Mouse (Mus musculus): Measurements from ENCODE around the gene Grid1.

Gene Grid1

DNA sequence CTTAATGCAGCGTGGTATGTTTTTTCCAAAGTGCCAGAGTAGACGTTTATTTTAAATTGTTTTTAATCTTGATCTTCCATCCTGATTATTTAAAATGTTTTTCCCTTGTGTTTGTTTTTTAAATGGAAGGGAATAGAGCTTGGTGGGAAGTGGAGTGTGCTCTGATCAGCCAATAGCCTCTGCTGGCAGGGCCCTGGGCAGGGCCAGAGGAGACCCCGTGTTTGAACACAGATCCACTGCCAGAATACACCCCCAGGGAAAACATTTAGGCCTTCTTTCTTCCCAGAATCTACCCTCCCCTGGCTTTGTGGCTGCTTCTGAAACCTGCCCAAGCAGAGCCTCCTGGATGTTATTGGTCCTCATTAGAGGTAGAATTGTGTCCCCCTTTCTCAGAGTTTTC is 188.8 kb downstream of the Grid1 start:
- no peak for DNase-seq (ENCODE audit: low read depth, low spot score)

DNA sequence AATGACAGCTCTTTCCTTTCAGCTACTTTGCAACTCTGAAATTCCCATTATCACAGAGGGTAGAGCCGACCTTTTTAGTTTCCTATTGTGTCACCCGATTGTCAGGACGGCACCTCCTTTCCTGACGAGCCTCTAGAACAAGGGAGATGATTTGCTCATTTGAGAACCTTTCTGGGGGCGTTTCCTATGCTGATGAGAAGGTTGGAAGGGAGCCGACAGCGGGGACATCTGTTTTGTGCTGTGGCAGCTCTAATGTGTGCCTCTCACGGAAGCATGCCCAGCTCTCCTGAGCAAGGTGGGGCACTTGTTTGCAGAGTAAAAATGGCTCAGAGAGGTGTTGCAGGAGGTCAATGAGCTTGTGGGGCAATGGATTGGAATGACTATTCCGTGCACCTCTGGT is 189.2 kb downstream of the Grid1 start:
- no peak for DNase-seq (ENCODE audit: low read depth, low spot score)

DNA sequence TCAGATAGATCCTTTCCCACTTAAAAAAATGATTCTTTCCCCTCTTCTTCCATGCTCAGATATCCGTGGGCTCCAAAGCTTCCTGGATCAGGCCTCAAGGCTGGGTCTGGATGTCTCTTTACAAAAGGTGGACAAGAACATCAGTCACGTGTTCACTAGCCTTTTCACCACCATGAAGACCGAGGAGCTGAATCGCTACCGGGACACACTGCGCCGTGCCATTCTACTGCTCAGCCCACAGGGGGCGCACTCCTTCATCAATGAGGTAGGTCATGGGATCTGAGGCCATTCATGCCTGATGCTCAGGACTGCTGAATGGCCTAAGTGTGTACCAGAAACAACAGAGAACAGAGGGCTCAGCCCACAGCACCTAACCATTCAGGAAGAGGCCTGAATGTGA is 206.8 kb downstream of the Grid1 start:
- no peak for DNase-seq (ENCODE audit: low read depth, low spot score)

DNA sequence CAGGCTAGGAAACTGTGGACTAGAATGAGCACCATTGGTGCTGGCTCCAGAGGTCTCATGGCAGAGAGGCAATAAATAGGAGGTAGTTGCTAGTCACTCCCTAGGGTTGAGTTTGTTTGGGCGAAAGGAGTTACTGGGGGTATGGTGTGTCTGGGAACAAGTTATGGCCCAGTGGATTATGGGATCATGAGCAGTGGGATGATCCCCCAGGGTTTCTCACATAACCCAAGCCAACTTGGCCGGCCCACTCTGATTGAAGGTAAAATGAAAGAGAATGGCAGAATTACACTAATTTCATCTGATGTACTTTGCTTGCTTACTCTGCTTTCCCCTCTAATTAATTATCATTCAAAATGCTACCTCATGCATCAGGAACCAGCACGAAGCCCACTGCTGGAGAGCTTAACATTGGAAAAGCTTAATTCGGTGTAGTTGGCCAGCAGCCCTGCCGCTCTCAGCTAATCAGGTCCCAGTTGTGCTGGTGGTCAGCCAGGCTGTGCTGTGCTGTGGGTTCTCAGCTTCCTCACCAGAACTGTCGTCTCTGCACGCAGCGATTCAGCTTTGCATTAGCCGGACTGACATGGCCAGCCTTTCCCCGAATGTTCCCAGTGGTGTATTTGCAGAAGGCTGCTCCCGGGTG is 207.7 kb downstream of the Grid1 start:
- no peak for DNase-seq (ENCODE audit: low read depth, low spot score)

DNA sequence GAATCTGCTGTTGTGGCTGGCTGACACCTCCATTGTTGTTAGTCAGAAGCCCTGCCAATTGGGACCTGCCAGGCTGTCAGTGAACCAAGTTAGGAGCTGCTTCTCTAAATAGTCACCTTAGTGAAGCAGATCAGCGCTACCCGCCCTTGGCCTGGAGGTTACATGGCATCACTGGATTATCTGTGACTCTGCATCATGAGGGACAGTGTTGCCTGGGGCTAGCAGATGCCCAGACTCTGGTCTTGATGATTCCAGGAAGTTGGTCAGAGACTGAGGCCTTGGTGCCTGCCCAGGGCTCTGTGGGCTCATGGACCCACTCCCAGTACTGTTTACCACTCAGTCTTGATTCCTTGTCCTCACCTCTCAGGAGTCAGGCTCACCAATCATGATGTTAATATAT is 209.7 kb downstream of the Grid1 start:
- no peak for DNase-seq (ENCODE audit: low read depth, low spot score)

DNA sequence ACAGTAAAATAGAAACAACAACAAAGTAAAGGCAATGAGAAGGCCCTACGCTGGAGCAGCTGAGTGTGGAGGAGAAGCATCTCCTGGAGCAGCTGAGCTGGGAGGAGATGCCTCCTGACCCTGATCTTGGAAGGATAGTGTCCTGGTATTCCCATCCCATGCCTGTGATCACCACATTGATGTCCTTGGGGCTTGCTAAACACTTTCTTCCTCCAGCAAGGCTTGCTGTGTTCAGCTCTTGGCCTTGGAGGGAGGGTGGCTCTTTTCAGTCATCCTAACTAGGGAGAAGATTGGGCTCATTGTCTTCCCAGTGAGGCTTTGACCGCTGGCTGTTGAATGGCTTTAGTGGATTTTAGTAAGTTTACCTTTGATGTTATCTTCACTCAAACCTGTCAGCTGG is 210.4 kb downstream of the Grid1 start:
- no peak for DNase-seq (ENCODE audit: low read depth, low spot score)

DNA sequence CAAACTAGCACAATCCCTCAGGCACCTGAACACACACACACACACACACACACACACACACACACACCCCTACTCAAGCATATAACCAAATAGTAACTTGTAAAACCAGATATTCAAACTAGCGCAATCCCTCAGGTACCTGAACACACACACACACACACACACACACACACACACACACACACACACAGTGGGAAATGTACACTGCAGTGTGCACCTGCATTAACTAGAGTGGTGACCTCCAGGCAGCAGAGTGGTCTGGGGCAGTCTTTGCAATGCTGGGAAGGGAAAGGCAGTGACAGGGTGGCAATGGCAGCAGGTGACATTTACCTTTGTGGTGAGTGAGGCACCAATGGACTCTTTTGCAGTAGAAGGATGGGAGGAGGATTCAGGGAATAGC is 212.4 kb downstream of the Grid1 start:
- DNase-seq (ENCODE audit: low read depth, low spot score) = no peak

DNA sequence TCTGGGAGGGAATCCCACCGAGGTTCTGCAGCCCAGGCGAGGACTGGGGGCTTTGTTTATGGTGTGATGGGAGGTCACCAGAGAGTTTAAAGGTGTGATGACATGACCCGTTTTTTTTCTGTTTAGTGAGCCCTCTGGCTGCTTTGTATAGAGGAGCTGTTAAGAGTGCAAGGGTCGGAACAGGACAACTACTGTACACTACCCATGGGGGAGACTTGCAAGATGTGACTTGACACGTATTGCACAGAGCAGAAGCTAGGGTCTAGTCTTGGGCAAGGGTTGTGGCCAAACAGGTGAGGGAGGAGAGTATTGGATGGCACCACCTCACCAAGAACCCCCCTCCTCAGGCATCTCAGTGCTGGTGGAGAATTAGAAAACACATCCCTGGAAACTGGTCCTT is 224.4 kb downstream of the Grid1 start:
- no peak for DNase-seq (ENCODE audit: low read depth, low spot score)

DNA sequence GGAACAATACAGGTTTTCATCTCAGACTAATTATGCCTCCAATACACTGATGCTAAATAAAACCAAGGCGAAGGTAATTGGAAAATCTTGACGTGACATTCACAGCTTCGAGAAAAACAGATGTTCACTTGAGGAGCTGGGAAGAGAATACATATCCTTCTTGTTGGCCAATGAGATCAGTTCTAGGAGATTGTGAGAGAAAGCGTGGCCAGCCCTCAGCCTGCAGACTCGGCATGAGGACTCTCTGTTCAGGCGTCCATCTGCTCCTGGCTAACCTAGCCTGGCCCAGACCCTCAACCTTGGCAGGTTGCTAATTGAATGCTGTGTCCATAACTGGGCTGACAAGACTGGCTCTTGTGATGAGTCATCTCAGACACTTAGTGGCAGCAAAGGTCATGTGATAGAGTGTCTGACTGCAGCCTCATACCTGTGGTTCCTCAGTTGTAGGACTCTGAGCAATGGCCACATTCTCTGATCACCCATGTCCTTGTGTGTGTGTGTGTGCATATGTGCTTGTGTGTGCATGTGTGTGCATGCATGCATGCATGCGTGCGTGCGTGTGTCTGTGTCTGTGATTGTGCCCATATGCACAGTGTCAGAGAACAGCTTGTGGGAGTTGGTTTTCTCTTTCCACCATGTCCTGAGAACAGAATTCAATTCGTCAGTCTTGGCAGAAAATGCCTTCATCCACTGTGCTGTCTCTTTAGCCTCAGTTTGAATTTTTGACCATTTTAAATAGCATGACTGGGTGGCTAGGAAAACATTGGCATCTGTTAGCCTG is 225.2 kb downstream of the Grid1 start:
- no peak for DNase-seq (ENCODE audit: low read depth, low spot score)

DNA sequence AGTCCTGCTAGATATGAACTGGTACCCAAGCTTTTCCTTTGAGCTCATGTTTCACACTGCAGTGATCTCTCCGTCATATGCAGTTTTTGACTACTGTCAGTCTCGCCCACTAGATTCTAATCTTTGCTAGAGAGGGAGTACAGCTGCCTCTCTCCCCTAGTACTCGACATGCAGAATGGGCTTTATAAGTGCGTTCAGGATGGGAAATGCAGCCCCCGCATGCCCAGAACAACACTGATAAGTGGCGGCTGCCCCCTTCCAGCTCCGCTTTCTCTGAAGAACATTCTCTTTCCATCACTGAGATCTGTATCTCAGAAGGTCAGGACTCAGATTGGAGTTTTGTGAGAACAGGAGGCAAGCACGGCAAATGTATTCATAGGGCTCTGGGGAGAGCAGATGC is 229.3 kb downstream of the Grid1 start:
- no peak for DNase-seq (ENCODE audit: low read depth, low spot score)

DNA sequence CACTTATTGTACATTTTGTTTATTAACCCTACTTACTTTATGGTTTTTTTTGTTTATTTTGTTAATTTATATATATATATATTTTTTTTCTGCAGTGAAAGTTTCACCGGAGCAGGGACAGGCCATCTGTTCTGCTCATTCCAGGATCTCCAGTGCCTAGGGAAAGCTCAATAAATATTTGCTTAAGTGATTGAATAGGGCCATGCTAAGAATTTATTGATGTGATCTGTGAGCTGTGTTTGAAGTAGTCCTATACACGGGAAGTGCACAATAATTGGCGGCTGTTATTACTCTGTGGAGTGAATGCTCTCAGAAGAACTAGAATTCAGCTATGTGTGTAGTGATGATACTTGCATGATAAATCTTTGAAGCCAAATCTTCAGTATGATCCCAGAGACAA is 234.2 kb downstream of the Grid1 start:
- DNase-seq (ENCODE audit: low read depth, low spot score) = no peak

DNA sequence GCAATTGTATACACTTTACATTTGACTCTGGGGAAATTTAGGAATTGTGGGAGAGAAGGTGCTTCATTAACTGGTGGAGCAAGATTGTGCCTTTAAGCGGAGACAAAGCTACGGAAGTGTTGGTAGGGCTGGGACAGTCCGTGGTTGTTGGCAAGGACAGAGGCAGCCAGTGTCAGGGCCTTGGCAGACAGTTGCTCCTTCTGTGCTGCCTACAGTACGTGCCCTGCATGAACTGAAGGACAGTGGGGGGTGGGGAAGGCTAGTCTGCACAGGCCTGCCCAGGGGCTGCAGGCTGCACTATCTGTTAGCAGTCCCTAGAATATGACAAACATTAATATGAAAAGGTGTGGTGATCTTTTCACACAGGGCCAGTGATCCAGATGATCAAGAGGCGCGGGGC is 254.7 kb downstream of the Grid1 start:
- no peak for DNase-seq (ENCODE audit: low read depth, low spot score)

DNA sequence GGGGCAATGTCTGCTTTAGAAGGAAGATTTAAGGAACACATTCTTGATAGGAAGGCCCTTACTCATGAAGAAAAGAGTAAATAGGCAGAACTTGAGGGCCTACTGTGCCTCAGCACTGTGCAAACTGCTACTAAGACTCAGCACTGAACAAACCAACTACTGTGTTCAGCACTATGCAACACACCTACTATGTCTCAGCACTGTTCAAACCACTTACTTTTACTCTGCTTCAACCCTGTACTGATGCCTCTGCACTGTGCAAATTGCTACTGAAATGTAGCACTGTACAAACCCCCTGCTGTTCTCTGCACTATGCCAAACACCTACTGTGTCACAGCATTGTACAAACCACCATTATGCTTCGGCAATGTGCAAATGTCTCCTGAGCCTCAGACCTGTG is 260.0 kb downstream of the Grid1 start:
- DNase-seq (ENCODE audit: low read depth, low spot score) = no peak

DNA sequence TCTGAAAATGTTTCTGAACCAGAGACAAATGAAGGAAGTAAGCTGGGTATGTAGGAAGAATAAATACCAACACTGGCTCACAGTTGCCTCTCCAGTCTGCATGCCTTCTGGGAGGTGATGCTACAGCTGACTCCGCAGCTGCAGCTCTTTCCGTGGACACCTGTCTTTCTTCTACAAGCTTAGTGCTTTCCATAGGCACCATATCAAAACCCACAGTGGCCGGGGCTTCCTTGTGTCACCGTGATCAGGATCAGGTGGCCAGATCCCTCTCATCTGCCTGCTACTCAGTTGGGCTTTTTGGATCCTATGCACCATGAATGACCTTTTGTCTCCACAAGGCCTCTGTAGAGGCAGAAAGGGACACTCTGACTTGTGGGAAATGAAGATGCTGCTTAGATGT is 272.7 kb downstream of the Grid1 start:
- DNase-seq (ENCODE audit: low read depth, low spot score) = no peak

DNA sequence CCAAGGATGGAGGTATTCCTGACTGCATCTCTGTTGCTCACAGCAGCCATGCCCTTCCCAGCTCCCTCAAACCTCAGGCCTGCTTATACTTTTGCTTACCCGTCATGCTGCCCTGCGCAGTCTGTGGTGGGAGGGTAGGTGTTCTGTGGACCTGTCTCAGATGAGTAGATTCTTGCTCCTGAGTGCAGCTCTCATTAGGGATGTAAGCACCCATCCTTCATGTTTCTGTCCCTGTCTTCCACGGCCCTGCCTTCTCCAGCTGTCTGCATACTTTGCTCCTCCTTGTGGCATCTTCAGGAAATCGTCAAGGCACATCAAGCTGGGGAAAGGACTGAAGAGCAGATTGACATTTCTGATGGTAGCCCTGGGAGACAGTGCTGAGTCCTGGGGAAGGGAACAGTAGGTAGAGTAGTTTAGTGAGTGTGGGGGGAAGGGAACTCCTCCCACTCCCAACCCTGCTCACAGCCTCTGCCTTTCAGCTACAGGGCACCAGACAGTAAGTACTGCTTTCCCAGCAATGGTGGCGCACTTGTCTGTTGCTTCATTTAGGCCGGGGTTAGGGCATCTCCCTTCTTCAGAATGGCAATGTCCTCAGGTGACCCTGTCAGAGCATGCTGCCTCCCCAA is 273.8 kb downstream of the Grid1 start:
- no peak for DNase-seq (ENCODE audit: low read depth, low spot score)

DNA sequence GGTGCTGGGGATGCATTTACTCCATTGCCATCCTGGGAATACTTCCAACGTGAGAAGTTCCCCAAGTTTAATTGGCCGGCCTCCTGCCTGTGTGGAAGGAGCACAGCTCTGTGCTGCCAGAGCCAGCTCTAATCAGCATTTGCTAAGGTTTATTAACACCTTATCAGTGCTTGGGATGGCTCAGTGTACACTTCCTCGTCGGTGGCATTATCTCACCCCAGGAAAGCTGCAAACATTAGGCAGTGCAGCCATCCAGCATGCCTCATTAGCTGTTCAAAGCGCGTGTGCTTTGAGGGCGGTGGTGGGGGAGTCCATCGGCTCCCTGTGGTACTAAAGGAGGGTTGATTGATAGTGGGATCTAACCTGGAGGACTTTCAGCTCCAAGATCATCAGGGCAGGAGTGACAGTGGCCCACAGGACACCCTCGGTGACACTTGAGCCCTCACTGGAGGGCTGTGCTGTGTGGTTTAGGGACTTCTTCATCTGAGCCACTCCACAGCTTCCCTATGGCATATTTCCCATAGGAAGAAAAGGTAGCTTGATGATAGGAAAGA is 275.7 kb downstream of the Grid1 start:
- DNase-seq (ENCODE audit: low read depth, low spot score) = no peak

DNA sequence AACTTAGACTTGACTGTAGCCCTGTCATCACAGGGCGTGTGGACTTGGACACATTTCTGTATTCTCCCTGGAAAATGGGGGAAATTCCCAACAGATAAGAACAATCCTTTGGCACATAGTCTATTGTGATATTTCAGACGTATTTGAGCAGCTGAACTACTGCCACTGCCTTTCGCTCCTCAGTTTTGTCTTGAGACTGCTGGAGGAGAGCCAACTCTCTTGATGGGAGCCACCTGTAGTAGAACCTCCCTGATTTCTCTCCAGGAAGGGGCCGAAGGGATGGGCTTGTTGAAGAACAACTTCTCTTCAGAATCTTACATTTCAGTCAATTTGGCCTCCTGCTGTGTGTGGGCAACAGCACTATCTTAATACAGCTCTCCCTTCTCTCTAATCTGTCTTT is 276.2 kb downstream of the Grid1 start:
- DNase-seq (ENCODE audit: low read depth, low spot score) = no peak

DNA sequence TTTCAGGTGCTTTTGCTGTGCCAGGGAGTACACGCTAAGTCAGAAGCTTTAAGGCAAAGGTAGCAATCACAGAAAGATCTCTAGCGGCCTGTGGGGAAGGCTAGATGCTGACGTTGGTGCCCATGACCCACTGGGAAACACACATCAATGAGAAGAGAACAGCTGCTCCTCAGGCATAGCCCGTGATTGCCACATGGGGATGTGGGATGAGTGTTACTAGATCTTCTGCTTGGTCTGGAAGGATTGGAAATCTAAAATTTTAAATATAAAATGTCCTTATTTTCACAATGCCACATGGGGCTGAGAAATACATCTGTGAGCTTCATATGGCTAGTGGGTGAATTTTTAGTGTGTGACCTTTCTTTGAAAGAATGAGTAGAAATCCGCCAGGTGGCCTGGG is 277.3 kb downstream of the Grid1 start:
- no peak for DNase-seq (ENCODE audit: low read depth, low spot score)

DNA sequence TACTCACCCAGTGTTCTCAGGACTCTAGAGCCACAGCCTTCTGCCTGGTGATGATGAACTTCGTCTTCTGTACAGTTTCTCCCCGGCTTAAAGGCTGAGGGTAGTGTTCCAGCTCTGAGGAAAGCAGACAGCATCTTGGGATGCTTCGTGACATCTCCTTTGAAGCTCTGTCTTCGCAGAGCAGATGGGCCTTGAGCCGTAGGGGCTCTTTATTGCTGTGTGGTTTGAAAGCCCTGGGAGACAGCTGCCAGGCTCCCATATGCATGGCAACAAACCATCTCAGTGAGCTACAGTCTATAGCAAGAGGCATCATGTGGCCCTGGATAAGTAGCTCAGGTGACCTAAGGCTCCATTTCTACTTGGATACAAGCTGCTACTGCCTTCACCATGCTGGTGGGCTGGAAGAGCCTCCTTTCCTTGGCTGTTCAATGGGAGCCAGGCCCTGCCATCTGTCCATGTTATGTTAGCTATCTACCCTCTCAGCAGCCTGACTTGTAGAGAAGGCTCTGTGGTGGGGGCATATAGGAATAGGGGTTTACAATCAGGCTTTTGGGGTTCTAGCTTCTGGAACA is 283.8 kb downstream of the Grid1 start:
- DNase-seq (ENCODE audit: low read depth, low spot score) = no peak

DNA sequence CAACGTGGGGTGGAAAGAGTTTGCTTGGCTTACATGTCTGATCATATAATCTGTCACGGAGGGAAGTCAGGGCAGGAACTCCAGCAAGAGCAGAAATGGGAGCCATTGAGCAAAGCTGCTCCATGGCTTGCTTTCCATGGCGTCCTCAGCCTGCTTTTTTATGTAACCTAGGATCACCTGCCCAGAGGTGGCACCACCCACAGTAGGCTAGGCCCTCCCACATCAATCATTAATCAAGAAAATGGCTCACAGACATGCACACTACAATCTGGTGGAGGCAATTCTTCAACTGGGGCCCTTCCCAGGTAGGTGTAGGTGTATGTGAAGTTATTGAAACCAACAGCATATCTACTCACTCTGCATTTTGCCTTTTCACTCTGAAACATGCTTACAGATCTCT is 287.7 kb downstream of the Grid1 start:
- DNase-seq (ENCODE audit: low read depth, low spot score) = no peak

DNA sequence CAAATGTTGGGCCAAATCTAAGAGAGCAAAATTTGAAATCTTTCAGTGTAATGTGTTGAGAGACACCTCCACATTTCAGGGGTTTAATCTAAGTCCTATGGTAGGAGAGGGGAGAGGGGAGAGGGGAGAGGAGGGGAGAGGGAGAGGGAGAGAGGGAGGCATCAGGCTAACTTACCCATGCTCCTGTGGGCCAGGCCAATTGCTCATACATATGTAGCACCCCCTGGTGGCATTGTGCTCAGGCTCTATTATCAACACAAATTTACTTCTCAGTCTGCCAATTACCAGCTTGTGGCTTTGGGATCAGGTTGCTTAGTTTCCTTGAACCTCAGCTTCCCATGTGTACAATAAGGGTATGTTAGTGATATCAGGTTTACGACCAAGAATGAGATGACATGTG is 291.0 kb downstream of the Grid1 start:
- peak; percentile 9 for DNase-seq (ENCODE audit: low read depth, low spot score)

Data from 3T3-L1 (cell line).